19 mouse cellular contexts compared by ENCODE assay signal in genomic region chr14:61559856-61560255, GRCm38 (mm10). TPM values are rescaled to one million over a fixed set of nuclear protein-coding genes. Genes with fewer than 3 reads are reported as not detected.
DNase-seq lines count a peak whose midpoint lies in the region; ATAC-seq and TF ChIP-seq lines count a peak whose summit lies in the region.
"Had no signal": no experiment of that assay in that cellular context is flagged by ENCODE, and none has a peak within 500 bp of the region (broad histone marks: within the 10 kb centered on the region; RNA-seq: fewer than 3 reads in every experiment).

No protein-coding gene starts in this region.

- H3K27ac ChIP-seq in kidney, embryonic 16.5 days (ENCODE audit: low read length): no peak overlapping the region
- no peak overlapping the region for H3K27ac ChIP-seq in lung, embryonic 14.5 days (ENCODE audit: low read depth)
- H3K27ac ChIP-seq: heart, embryonic 15.5 days; hindbrain, postnatal 0 days; limb, embryonic 10.5 days; liver, embryonic 13.5 days; macrophage; midbrain, embryonic 10.5 days had no signal

- no peak overlapping the region for H3K4me2 ChIP-seq in kidney, embryonic 16.5 days (replicated peaks; ENCODE audit: low read depth, low read length)
- H3K4me2 ChIP-seq in lung, embryonic 14.5 days: no peak overlapping the region
- H3K4me2 ChIP-seq: heart, embryonic 15.5 days; liver, embryonic 13.5 days had no signal

- H3K9ac ChIP-seq in kidney, embryonic 16.5 days (replicated peaks; ENCODE audit: low read length): no peak overlapping the region
- H3K9ac ChIP-seq in lung, embryonic 14.5 days: no peak overlapping the region
- H3K9ac ChIP-seq: heart, embryonic 15.5 days; liver, embryonic 13.5 days had no signal

- TF ChIP-seq CTCF in lung, embryonic 14.5 days (IDR thresholded peaks at IDR 0.05; ENCODE audit: low read depth): no peak
- no peak for TF ChIP-seq CTCF in lung, adult 2 months (IDR thresholded peaks at IDR 0.05; ENCODE audit: insufficient read depth, low read length)

- no peaks in the 10 kb centered on the region for H3K27me3 ChIP-seq in kidney, embryonic 16.5 days (ENCODE audit: insufficient read depth, low read length)
- H3K27me3 ChIP-seq in lung, embryonic 14.5 days (ENCODE audit: insufficient read depth, low read length): no peaks in the 10 kb centered on the region
- H3K27me3 ChIP-seq: liver, embryonic 13.5 days had no signal

- WGBS in kidney, embryonic 16.5 days: 69% methylated on average over 3 of the region's 3 CpGs
- 45% methylated on average over 3 of the region's 3 CpGs for WGBS in lung, embryonic 14.5 days
- WGBS in lung, adult 2 months: 49% methylated on average over 3 of the region's 3 CpGs

- no peaks in the 10 kb centered on the region for H3K4me1 ChIP-seq in kidney, embryonic 16.5 days (ENCODE audit: insufficient read depth, low read length)
- H3K4me1 ChIP-seq in lung, embryonic 14.5 days (ENCODE audit: insufficient read depth): no peaks in the 10 kb centered on the region
- 0 out of 2 replicates have a peak, but pooled peaks cover 3% of the 10 kb centered on the region for H3K4me1 ChIP-seq in lung, adult 2 months (ENCODE audit: control insufficient read depth, insufficient read depth, low read length)

- no peak overlapping the region for H3K4me3 ChIP-seq in kidney, embryonic 16.5 days (ENCODE audit: low read length)
- H3K4me3 ChIP-seq in lung, embryonic 14.5 days (ENCODE audit: low read depth, low read length): no peak overlapping the region
- H3K4me3 ChIP-seq in lung, adult 2 months (replicated peaks; ENCODE audit: extremely low read depth, low read depth, low read length): no peak overlapping the region
- H3K4me3 ChIP-seq: heart, embryonic 15.5 days; limb, embryonic 10.5 days; liver, embryonic 13.5 days; midbrain, embryonic 10.5 days had no signal

- peaks cover 7% of the 10 kb centered on the region; the same call in 1 of the 2 replicates for H3K9me3 ChIP-seq in kidney, embryonic 16.5 days (ENCODE audit: low read length)
- H3K9me3 ChIP-seq in lung, embryonic 14.5 days (ENCODE audit: low read depth, low read length): no peaks in the 10 kb centered on the region
- H3K9me3 ChIP-seq: limb, embryonic 10.5 days; liver, embryonic 13.5 days had no signal

- H3K36me3 ChIP-seq in kidney, embryonic 16.5 days (ENCODE audit: insufficient read depth, low read length): no peaks in the 10 kb centered on the region
- no peaks in the 10 kb centered on the region for H3K36me3 ChIP-seq in lung, embryonic 14.5 days (ENCODE audit: insufficient read depth)
- H3K36me3 ChIP-seq: heart, embryonic 15.5 days; limb, embryonic 10.5 days; liver, embryonic 13.5 days; midbrain, embryonic 10.5 days had no signal

- peak; percentile 38 to 46 for DNase-seq in kidney, adult 8-10 months
- peak; percentile 30 for DNase-seq in lung, embryonic 14.5 days
- no peak for DNase-seq in lung, adult 2 months
- peak; percentile 88 for DNase-seq in gonadal fat pad, adult 2 months (ENCODE audit: low read depth)
- DNase-seq in lung, postnatal 36 days: peak; percentile 55
- no peak for DNase-seq in right cerebral cortex, adult 18-20 months
- DNase-seq: adrenal gland, adult 8-10 months; cerebellum, adult 8-10 months; gastrocnemius, postnatal 14 days; liver, embryonic 13.5 days; thymus, postnatal 36 days had no signal

- TF ChIP-seq POLR2A in lung, adult 2 months (IDR thresholded peaks at IDR 0.05; ENCODE audit: borderline replicate concordance, extremely low read depth, low read depth, low read length): no peak

- ATAC-seq in kidney, embryonic 16.5 days (ENCODE audit: low FRiP score, low TSS enrichment): no peak
- ATAC-seq in lung, embryonic 14.5 days (ENCODE audit: insufficient read depth): no peak
- ATAC-seq: forebrain, embryonic 14.5 days; hindbrain, postnatal 0 days had no signal

RNA-seq across cellular contexts. Expression of gene Spryd7, which starts 3.2 kb away (rescaled TPM):
- polyA plus RNA-seq in kidney, embryonic 16.5 days (2015; fragmentation: Nextera tagmentation; extraction: Ambion mirVana): 21.4 and 24.3 TPM in 2 replicates
- 21.9 and 22.5 TPM in 2 replicates for polyA plus RNA-seq in lung, embryonic 14.5 days (2014; fragmentation: Nextera tagmentation; extraction: Ambion mirVana)
- polyA plus RNA-seq in lung, adult 2 months (2012; rRNA removed): 7.8 and 11.8 TPM in 2 replicates
- polyA plus RNA-seq in gonadal fat pad, adult 2 months (2012; rRNA removed): 6.5 and 6.8 TPM in 2 replicates

RNA-seq across cellular contexts. Expression of gene Trim13, which starts 38.2 kb away (rescaled TPM):
- polyA plus RNA-seq in kidney, embryonic 16.5 days (2015; fragmentation: Nextera tagmentation; extraction: Ambion mirVana): 16.1 and 16.4 TPM in 2 replicates
- polyA plus RNA-seq in lung, embryonic 14.5 days (2014; fragmentation: Nextera tagmentation; extraction: Ambion mirVana): 15.1 and 18.9 TPM in 2 replicates
- 2.5 and 4.7 TPM in 2 replicates for polyA plus RNA-seq in lung, adult 2 months (2012; rRNA removed)
- 3.0 and 3.1 TPM in 2 replicates for polyA plus RNA-seq in gonadal fat pad, adult 2 months (2012; rRNA removed)

RNA-seq across cellular contexts. Expression of gene Kcnrg, which starts 47.4 kb away (rescaled TPM):
- polyA plus RNA-seq in kidney, embryonic 16.5 days (2015; fragmentation: Nextera tagmentation; extraction: Ambion mirVana): 0.37 and 0.51 TPM in 2 replicates
- polyA plus RNA-seq in lung, embryonic 14.5 days (2014; fragmentation: Nextera tagmentation; extraction: Ambion mirVana): 0.74 and 0.93 TPM in 2 replicates
- 3.0 and 4.9 TPM in 2 replicates for polyA plus RNA-seq in lung, adult 2 months (2012; rRNA removed)
- 0.15 TPM in 1 of 2 replicates, not detected in the other for polyA plus RNA-seq in gonadal fat pad, adult 2 months (2012; rRNA removed)
- polyA plus RNA-seq: large intestine, adult 2 months; macrophage had no signal

Comparison
In these comparisons a context has a peak if more than half of its experiments do, and no peak if none do; other contexts are left out.
1. DNase-seq: peak in kidney, adult 8-10 months (2 of 2), lung, embryonic 14.5 days (single experiment), gonadal fat pad, adult 2 months (single experiment) and lung, postnatal 36 days (single experiment); none in lung, adult 2 months (single experiment) and right cerebral cortex, adult 18-20 months (single experiment).